Mouse (Mus musculus) skeletal muscle tissue, adult 2 months (tissue): ENCODE results near the gene Mms19.

Experiments used
- DNase-seq: peaks from one replicate; pipeline ENCODE4 v3.0.0-alpha.2; 2012; ENCODE audit warnings: low read depth, low spot score

Gene Mms19

GRCm38 (mm10) chr19:41998770-41999548 lies 18.0 kb upstream of the Mms19 start:
- no peak for DNase-seq

GRCm38 (mm10) chr19:41997090-41997489 lies 16.1 kb upstream of the Mms19 start:
- DNase-seq: no peak

GRCm38 (mm10) chr19:41995483-41995882 lies 14.5 kb upstream of the Mms19 start:
- DNase-seq: no peak

- DNase-seq: no peak
These were observed 13.1 kb upstream of the Mms19 start for GRCm38 (mm10) chr19:41994023-41994422.

GRCm38 (mm10) chr19:41993484-41993883 lies 12.5 kb upstream of the Mms19 start:
- peak; percentile 72 for DNase-seq

- DNase-seq: no peak
These were observed 12.0 kb upstream of the Mms19 start for GRCm38 (mm10) chr19:41992971-41993370.

- DNase-seq: no peak
These were observed 11.0 kb upstream of the Mms19 start for GRCm38 (mm10) chr19:41991926-41992477.

GRCm38 (mm10) chr19:41989810-41990209 lies 8.9 kb upstream of the Mms19 start:
- no peak for DNase-seq

GRCm38 (mm10) chr19:41987206-41987605 lies 6.2 kb upstream of the Mms19 start:
- DNase-seq: peak; percentile 77

GRCm38 (mm10) chr19:41985994-41986393 lies 5.0 kb upstream of the Mms19 start:
- DNase-seq: no peak

GRCm38 (mm10) chr19:41982791-41983150 lies 1.8 kb upstream of the Mms19 start:
- no peak for DNase-seq

GRCm38 (mm10) chr19:41981931-41982790 lies 1.2 kb upstream of the Mms19 start:
- DNase-seq: no peak

GRCm38 (mm10) chr19:41981595-41981927 lies 604 bp upstream of the Mms19 start, which contains the start of gene Ubtd1:
Gene Ubtd1 (plus strand): TSS chr19:41981763.
- DNase-seq: no peak

- no peak for DNase-seq
These were observed 537 bp downstream of the Mms19 start for GRCm38 (mm10) chr19:41980422-41980818.

GRCm38 (mm10) chr19:41973891-41974794 lies 6.8 kb downstream of the Mms19 start:
- peak; percentile 32 for DNase-seq

GRCm38 (mm10) chr19:41969618-41970017 lies 11.3 kb downstream of the Mms19 start:
- no peak for DNase-seq

GRCm38 (mm10) chr19:41953574-41953973 lies 27.4 kb downstream of the Mms19 start:
- no peak for DNase-seq

GRCm38 (mm10) chr19:41952287-41952686 lies 28.7 kb downstream of the Mms19 start:
- no peak for DNase-seq

- DNase-seq: no peak
These were observed 37.1 kb downstream of the Mms19 start for GRCm38 (mm10) chr19:41943841-41944240.

- DNase-seq: no peak
These were observed 42.4 kb downstream of the Mms19 start for GRCm38 (mm10) chr19:41938539-41938938.

- no peak for DNase-seq
These were observed 45.0 kb downstream of the Mms19 start for GRCm38 (mm10) chr19:41935921-41936320.
